Mouse (Mus musculus): Measurements from ENCODE around the gene Faxc.

Gene Faxc

DNA sequence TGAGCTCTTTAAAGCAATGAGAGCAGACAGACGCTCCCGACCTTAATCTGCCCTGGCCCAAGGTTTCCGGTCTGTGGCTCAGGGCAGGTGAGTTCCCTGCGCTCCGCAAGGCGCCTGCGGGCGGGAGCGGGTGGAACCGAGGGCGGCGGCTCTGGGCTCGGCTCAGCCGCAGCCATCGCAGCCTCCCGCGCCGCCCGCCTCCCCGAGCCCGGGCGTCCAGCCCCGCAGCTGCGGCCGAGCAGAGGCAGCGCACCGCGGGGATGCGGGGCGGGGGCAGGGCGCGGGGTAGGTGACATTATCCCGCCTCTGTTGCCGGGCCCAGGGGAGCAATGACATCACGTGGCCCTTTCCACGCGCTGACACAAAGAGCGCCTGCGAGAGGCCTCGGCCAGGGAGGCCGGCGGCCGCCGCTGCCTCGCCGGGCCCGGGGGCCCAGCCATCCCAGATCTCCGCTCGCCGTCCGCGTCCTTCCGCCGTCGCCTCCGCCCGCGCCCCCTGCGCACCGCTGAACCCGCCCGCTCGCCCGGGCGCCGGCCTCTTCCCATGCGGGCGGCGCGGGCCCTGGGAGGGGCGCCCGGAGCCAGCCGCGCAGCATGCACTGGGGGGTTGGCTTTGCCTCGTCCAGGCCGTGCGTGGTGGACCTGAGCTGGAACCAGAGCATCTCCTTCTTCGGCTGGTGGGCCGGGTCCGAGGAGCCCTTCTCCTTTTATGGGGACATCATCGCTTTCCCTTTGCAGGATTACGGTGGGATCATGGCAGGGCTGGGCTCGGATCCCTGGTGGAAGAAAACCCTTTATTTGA is at the start of gene Faxc:
TSS of gene Faxc (plus strand) at position 359 of the 801 bp plus-strand sequence.
- in situ Hi-C loops (cut with MboI, MseI) = no loop called here

DNA sequence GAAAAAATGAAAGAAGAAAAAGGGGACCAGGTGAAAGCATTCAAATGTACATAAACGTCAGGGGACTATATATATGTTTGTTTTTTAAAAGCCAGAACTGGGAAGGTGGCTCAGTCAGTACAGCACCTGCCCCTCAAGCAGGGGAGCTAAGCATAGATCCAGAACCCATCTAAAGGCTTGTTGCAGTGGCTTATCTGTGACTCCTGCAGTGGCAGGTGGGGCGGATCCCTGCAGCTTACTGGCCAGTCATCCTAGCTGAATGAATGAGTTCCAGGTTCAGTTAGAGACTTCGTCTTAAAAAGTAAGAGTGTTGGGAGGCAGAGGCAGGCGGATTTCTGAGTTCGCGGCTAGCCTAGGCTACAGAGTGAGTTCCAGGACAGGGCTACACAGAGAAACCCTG is 48.3 kb upstream of the Faxc start:
- in situ Hi-C loops (cut with MboI, MseI) = no loop called here

DNA sequence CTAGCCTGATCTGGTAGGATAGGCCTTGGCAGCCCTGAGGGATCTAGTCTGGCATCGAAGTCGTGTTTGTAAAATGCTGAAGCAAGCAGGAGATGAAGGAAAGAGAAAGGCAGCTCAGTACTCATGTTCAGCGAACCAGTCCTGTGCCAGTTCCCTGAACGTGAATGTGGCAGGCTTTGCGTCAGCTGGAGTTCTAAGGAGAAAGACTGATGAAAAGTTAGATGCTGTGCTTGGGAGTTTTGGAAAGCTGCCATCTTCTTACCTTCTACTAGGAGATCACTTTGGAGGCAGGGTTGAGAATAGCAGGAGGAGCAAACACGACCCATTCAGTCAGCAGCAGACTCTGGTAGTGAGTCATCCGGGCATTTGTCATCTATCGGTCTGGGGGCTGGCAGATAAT is 45.3 kb upstream of the Faxc start:
- in situ Hi-C loops (cut with MboI, MseI) = no loop called here

DNA sequence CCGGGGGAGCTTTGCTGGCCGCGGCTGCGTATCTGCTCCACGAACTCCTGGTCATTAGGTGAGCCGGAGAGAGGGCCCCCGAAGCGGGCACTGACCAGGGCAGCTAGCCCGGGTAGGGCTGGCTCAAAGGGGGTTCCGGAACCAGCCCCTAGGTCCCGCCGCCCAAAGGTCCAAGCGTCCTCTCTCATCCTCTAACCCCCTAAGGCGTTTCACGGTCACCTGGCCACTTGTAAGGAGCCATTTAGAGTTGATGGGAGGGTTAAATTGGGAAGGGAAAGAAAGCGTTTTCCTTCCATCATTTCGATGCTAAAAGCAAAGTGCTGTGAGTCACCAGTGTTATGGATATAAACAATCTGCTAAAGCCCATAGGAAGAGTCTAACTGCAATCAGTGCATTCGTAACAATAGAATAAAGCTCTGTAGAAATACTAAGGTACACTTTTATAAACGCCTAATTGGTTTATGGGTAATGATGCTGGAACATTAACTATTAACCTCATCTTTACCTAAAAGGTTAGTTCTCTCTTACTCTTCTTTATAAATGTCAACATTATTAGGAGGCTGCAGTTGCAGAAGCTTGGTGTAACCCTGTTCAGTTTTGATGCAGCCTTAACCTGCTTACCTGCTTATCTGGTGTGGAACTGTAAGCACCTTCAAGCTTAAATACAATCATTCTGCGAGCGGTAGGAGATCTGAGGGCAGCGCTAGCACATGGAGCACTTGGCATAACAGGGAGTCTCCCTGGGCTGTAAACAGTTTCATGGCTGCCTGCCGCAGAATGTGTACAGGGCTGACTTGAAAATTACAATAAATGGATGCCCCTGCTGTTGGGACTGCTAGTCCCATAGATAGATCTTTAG is 872 bp downstream of the Faxc start:
- in situ Hi-C loops (cut with MboI, MseI) = no loop called here

DNA sequence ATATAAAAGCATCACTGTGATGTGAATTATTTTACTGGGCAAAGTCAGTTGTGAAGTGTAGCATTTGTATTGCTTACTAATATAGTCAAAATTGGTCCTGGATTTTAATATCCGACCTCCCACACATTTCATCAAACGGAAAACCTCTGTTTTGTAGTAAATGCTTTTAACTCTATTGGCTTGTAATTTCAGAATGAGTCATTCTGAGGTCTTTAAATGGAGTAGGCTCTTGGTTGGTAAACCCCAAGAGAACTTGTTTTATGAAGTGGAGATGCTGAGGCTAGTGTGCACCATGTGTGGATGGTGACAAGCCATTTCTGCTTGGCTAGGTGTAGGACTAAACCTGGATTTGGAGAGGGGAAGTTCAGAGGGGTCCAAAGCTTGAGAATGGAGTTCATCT is 4.2 kb downstream of the Faxc start:
- in situ Hi-C loops (cut with MboI, MseI) = no loop called here

- in situ Hi-C loops (cut with MboI, MseI) = no loop called here
Measured at GRCm38 (mm10) chr4:21936424-21936823, 5.3 kb downstream of the Faxc start.

DNA sequence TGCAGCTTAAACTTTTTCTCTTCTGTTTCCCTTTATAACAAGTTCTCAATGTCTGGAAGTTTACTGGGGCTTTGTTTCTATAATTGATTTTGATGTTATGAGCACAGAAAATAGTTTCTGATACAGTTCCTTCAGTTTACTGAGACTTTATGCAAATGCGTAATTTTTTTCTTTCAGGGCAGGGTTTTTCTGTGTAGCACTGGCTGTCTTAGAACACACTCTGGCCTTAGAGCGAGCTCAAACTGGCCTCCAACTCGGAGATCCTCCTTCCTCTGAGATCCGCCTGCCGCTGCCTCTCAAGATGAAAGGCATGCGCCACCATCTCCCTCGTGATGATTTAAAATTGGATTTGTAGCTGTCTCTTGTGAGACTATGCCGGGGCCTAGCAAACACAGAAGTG is 6.8 kb downstream of the Faxc start:
- in situ Hi-C loops (cut with MboI, MseI) = no loop called here

DNA sequence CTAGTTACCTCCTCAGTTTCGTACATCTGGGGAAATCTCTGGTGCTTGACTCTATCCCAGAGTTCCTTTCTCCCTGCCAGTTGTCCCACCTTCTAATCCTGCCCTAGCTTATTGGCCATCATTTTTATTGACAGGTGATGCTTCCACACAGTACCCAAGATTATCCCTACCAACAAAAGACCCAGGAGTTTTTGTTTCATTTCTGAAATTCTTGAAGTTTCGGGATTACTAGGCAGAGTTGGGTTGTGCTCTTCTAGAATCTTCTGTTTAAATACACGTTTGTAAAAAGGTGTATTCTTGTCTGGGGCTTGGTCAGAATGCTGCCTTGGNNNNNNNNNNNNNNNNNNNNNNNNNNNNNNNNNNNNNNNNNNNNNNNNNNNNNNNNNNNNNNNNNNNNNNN is 13.5 kb downstream of the Faxc start:
- in situ Hi-C loops (cut with MboI, MseI) = no loop called here

GRCm38 (mm10) chr4:21951444-21951843 is 20.3 kb downstream of the Faxc start:
- in situ Hi-C loops (cut with MboI, MseI) = no loop called here

DNA sequence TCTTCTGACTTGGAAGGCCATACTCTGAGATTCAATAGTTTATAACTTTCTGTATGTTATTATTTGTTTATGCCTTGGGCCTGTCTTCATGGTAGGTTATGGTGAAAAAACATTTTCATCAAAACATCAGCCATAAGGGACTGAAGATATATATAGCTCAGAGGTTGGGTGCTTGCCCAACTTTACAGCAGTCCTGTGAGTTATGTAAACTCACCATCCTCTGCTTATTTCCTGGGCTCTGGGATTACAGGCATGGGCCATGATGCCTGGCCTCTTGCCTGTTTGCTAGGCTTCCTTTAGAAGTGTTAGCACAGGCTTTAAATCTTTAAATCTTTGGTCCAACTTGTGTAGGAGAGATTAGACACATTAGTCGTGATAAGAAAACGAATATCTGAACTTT is 21.1 kb downstream of the Faxc start:
- in situ Hi-C loops (cut with MboI, MseI) = no loop called here

DNA sequence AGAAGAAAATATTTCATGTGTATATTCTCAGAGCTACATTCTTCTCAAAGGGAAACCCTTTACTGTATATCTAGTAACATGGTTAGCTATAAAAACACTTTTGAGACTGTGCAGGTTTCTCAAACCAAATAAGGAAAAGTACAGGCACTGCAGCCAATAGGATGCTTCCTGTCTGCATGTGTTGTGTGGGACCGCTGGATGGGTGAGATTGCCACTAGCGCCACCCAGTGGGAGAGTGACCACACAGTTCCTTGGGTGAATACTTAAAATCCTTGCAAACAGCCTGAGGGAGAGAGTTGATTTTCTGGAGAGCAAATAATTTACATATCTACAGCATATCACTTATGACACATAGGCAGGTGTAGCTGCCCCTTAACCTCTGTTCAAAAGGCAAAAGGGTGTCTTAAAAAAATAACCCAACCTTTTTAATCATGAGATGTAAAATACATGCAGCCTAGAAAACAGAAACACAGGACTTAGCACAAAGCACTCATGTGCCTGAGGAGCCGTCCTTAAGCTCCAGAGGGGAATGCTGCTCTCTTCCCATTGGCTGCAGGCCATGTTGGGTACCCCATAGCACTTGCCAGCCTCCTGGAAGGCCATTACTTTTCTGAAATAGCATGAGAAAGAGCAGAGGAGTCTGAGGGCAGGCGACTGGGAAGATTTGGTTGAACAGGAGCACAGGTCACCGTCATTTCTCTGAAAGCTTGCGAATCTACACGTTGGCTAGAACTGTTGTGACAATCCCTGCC is 26.6 kb downstream of the Faxc start:
- in situ Hi-C loops (cut with MboI, MseI) = no loop called here

- in situ Hi-C loops (cut with MboI, MseI) = no loop called here
Measured at GRCm38 (mm10) chr4:21971949-21972348, 40.8 kb downstream of the Faxc start.

DNA sequence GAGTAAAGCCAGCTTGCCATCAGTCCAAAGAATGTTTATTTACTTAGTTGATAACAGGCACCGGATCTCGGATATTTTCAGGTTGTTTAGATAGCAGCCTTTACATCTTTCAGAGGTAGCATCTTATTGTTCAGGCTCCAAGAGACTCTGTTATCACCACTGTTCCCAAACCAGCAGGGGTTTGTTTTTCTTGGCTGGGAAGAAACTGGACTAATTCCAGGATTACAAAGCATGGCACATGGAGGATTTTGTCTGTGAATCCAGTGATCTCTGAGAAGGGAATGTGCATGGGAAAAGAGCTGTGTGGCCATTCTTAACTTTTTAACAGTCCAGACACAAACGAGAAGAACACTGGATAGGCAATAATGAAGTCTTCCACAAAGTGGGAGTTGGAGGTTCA is 43.0 kb downstream of the Faxc start:
- in situ Hi-C loops (cut with MboI, MseI) = no loop called here

- in situ Hi-C loops (cut with MboI, MseI) = no loop called here
Measured at GRCm38 (mm10) chr4:21980471-21980870, 49.3 kb downstream of the Faxc start.

- in situ Hi-C loops (cut with MboI, MseI) = no loop called here
Measured at GRCm38 (mm10) chr4:21982449-21982848, 51.3 kb downstream of the Faxc start.

DNA sequence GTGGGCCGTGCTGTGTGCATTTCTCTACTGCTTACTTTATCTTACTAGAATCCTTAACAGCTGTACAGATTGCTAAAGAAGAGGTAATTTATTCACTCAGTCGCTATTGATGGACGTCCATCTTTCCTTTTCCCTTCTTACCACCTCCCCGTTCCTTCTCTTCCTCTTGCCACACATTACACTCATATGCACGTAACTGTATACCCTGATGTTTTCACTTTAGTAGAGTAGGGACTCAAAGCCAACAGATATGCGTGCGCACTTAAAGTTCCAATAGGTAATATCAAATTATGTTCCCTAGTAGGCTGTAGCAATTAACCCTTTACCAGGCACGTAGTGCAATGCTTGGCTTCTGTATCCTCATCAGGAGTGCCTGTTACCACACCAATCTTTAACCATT is 55.7 kb downstream of the Faxc start:
- in situ Hi-C loops (cut with MboI, MseI) = no loop called here

GRCm38 (mm10) chr4:21987460-21987859 is 56.3 kb downstream of the Faxc start:
- in situ Hi-C loops (cut with MboI, MseI) = no loop called here

GRCm38 (mm10) chr4:21989571-21990091 is 58.5 kb downstream of the Faxc start:
- in situ Hi-C loops (cut with MboI, MseI) = no loop called here

DNA sequence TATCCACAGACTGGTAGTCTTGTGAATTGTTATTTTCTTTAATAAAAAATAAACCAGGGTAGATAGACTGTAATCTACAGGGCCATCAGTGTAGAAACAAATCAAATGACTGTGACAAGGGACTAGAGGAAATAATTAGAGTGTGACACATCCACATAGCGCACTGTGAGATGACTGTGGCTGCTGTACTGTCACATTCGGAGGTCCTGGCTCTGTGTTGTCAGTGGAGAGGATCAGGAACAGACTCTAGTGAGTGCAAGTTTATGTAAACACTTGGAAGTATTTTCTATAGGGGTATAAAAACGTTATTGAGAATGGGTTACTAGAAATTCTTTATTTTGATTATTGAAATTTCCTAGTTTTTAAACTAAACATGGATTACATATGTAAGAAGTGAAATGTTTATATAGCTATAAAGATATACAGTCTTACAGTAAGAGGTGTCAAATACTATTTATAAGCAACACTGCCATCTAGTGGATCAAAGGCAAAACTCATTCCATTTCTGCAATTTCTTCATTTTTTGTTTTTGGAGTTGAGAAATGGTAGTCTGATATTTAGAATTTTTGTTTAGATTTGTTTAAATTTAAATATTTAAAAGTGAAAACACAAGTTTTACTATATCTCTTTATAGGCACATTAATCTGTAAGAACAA is 59.6 kb downstream of the Faxc start:
- in situ Hi-C loops (cut with MboI, MseI) = no loop called here

- in situ Hi-C loops (cut with MboI, MseI) = no loop called here
Measured at GRCm38 (mm10) chr4:22017656-22018379, 86.7 kb downstream of the Faxc start.

DNA sequence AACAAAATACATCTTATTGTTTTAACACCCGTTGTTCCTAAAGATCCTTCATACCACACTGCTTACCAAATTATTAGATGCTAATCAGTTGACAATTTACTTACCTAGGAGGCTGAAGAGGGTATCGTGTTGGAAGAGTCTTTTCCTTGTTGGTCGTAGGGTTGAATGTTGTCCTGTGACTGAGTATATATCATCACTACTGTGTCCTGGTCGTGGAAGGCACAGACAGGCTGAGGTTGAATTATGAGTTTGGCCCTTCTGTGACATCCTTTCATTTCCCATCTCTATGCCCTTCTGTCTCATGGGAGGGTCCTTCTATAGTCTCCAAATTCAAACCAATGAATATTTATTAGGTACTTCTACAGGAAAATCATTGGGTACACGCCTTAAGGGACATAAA is 87.3 kb downstream of the Faxc start:
- in situ Hi-C loops (cut with MboI, MseI) = no loop called here
